Mouse (Mus musculus): Measurements from ENCODE around the gene Fastkd3.
A peak's percentile ranks its signal among the peaks of the same experiment; 100 is the strongest.
"Not testable (repeated sequence)": the region's sequence is repeated elsewhere in the genome, so short reads cannot be mapped to it uniquely, and the experiment has no call there.

Gene Fastkd3

DNA sequence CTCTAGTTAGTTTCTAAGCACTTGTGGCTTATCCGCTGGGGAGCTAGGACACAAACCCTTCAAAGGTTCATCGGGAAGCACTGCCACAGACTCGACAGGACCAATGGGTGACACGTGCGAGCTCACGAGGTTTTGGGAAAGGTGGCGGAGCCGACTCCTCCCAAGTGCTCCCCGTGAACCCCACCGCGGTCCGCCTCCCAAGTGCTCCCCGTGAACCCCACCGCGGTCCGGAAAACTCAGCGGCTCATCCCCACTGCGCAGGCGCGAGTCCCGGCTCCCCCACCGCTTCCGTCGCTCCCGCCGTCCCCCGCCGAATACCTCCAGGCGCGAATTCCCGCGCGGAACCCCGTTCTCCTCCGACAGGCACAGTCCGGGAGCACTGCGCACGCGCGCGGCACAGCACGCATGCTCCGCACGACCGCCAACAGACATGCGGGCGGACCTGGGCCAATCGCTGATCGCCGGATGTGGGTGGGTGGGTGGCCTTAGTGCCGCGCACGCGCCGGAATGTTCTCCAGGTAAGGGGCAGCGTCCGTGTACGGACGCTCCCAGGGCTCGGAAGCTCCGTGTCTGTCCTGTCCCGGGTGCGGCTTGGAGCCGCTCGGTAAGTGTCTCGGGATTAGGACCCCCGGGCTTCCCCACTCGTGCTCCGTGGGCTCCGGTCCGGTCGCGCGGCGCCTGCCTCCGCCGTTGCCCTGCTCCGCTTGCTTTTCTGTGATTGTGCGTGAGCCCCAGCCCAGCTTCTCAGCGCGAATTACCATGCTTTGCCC, at the start of gene Fastkd3, which contains the start of gene Mtrr:
Fastkd3 (plus strand) TSS at position 488 of the 770 bp plus-strand sequence.
Mtrr (minus strand) TSS at position 403 of the 770 bp plus-strand sequence.
- peak; percentile 97 to 98 for DNase-seq (ENCODE audit: low spot score in 2 of 2)

DNA sequence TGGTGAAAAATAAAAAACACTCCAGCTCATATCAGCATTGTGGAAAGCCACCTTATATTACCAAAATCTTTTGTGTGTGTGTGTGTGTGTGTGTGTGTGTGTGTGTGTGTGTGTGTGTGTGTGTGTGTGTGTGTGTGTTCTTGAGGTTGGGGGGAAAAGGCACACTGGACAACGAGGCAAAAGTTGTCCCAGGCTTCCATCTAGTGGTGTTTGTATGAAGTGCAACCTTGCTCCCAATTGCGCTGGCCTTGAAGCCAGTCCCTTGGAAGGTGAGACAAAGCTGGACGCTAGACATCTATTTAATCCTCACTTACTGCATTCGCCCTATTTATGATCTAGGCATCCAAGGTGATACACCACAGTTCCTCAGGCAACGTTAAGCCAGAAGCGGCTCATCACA, 28.6 kb upstream of the Fastkd3 start:
- DNase-seq (ENCODE audit: low spot score in 2 of 2) = not testable (repeated sequence)

DNA sequence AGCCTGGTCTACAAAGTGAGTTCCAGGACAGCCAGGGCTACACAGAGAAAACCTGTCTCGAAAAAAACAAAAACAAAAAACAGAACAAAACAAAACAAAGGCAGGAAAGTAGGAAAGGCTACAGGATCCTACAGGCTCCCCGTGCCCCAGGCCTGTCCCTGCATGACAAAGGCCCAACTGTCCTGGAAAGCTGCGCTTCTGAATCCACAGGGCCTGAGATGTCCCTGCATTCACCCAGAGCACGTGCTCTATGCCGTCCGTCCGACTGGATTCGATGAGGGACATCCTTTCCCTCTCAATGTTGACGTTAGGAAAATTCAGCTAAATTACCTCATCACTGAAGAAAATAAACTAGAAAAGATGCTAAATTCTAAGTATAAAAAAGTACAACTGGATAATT, 13.9 kb upstream of the Fastkd3 start:
- no peak for DNase-seq (ENCODE audit: low spot score in 2 of 2)

DNA sequence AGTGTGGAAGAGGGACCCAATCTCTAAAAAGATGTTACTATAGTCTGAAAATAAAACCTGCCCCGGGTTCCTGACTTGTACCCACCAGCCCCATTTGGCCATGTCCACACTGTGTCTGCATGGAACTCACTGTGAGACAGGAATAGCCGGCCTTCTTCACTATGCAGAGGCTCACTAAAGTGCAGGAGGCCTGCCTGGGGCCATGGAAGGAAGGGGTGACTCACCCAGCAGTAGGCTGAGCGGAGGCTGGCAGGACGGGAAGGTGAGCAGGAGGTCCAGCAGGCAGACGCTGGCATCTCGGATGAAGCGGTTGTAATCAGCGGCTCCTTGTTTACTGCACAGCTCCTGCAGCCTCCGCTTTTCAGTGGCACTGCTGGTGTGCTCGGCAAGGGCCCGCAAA, 13.5 kb upstream of the Fastkd3 start:
- DNase-seq (ENCODE audit: low spot score in 2 of 2) = no peak

DNA sequence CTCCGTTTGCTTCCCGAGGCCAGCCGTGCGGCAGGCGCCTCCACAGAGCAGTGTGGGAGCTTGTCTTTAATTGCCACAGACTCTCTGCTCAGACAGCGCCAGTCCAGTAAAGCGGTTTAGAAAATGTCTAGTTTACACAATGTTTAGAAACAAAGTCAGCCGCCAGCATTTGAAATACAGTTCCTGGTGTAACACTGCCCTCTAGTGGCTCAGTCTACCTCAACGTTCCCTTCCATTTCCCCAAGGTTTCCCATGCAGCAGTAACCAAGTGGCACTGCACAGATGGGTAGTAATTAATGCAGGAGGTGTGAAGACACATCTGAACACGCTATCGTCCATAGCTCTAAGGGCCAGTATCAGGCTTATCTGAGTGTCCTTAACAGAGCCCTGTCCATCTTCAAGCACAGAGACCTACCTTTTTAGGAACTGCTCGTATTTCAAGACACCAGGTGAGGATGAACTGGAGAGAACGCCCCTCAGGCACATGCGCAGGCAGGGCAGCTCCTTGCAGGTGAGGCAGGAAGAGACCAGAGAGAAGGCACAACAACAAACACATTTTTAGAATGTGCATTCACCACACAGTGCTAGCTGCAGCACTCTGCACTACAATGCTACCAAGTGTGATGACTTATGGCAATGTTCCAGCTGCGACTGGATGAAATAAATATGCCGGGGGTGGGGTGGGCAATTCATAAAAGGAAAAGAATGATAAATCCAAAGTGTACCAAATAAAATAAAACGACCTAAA, 12.3 kb upstream of the Fastkd3 start:
- DNase-seq (ENCODE audit: low spot score in 2 of 2) = peak; percentile 48 to 64

- DNase-seq (ENCODE audit: low spot score in 2 of 2) = no peak
These were observed 9.8 kb upstream of the Fastkd3 start for GRCm38 (mm10) chr13:68572247-68572646.

DNA sequence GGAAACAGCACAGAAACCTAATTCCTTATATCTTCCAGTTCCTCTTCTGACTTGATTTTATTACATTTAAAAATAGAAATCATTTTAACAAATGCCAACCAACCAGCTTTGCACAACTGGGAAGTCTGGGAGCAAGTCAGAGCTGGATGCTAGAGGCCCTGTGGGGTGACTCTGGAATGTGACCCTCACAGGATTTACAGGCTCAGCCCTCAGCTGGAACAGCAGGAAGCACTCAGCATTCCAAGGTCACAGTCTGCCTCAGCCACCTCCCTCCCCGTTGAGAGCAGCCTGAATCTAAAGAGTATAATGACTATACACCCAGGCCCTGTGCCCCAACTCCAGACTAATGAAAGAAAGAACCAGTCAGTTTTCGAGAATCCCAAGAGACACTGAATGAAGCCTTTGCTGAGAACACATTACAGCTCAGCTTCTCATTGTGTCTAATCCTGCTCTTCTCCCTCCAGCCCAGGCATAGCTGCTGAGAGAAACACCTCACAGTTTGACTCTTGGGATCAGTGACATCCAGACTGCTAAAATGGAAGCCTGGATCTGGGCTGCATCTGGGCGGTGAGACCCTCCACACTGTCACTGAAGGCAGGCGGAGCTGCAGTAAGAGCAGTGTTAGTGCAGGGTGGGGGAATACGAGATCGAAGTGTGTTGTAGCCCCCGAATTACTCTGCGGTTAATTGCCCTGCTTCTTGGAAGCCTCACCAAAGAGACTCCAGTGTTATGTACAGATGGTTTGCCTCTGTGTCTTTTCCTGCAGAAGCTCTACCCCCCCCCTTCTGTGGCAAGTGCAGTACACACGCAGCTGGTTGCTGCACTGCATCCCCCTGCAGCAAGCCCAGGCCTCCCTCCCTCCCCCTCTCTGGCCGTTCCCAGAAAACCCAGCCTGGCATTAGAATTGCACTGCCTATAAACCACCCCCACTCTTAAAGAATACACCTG, 8.8 kb upstream of the Fastkd3 start:
- no peak for DNase-seq (ENCODE audit: low spot score in 2 of 2)

DNA sequence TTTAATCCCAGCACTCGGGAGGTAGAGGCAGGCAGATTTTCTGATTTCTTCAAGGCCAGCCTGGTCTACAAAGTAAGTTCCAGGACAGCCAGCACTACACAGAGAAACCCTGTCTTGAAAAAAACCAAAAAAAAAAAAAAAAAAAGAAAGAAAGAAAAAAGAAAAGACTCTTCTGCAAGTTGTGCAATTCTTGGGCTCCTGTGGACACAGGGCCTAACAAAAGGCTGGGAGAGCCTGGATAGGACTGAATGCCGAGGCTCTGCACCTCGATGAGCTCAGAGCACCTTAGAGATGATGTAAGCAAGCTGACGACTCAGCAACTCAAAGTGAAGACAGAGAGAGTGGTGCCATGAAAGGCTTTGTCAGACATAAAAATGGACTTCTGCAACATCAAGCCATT, 7.6 kb upstream of the Fastkd3 start:
- DNase-seq (ENCODE audit: low spot score in 2 of 2) = no peak

GRCm38 (mm10) chr13:68577945-68578344, 4.1 kb upstream of the Fastkd3 start:
- no peak for DNase-seq (ENCODE audit: low spot score in 2 of 2)

GRCm38 (mm10) chr13:68581086-68581740, 821 bp upstream of the Fastkd3 start:
- no peak for DNase-seq (ENCODE audit: low spot score in 2 of 2)

DNA sequence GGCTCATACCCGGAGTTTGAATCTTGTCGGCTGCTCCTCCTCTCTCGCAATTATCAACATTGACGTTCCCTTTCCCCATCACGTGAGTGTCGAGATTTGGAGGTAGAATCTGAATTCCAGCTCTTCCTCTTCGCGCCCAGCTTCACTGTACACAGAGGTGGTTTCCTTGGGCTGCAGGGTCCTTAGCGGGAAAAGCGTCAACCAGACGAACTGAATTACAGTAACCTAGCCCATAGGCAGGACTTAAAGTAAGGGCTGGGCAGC, 415 bp downstream of the Fastkd3 start:
- no peak for DNase-seq (ENCODE audit: low spot score in 2 of 2)

DNA sequence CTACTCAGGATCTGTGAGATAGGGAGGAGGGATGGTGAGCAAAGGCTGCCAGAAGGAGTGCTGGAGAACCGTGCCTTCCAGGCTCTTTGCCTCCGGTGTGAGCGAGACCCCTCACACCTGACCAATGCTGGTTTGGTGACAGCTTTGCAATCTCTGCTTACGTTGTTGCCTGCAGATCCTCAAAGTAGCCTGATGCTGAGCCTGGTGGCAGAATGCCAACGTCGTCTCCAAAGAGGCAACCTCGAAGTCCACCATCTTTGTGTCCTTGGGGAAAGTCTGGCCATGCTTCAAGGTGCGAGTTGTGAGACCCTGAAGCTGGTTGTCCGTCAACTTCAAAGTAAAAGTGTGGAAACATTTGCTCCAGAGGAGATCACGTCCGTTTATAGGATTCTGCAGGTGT, 1.9 kb downstream of the Fastkd3 start:
- no peak for DNase-seq (ENCODE audit: low spot score in 2 of 2)

- no peak for DNase-seq (ENCODE audit: low spot score in 2 of 2)
These were observed 3.4 kb downstream of the Fastkd3 start for GRCm38 (mm10) chr13:68585441-68585840.

DNA sequence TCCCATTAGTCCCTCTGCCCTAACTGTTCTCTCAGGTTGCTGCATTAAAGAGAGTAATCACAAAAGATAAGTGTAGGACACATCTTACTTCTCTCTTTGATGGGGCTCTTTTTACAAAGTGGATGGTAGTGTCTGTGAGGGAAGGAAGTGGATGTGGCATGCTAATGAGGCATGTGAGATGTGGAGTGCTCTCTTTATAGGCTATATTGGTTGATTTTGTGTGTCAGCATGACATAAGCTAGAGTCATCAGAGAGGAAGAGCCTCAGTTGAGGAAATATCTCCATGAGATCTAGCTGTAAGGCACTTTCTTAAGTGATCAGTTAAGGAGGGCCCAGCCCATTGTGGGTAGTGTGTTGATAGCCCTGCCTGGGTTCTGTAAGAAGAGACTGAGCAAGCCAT, 6.3 kb downstream of the Fastkd3 start:
- DNase-seq (ENCODE audit: low spot score in 2 of 2) = no peak

- no peak for DNase-seq (ENCODE audit: low spot score in 2 of 2)
These were observed 11.8 kb downstream of the Fastkd3 start for GRCm38 (mm10) chr13:68593797-68594196.

- DNase-seq (ENCODE audit: low spot score in 2 of 2) = no peak
These were observed 15.2 kb downstream of the Fastkd3 start, which contains the start of gene 1700001L19Rik for GRCm38 (mm10) chr13:68597199-68597598. Gene 1700001L19Rik (plus strand): TSS chr13:68597421.

GRCm38 (mm10) chr13:68597667-68598066, 15.6 kb downstream of the Fastkd3 start:
- no peak for DNase-seq (ENCODE audit: low spot score in 2 of 2)

DNA sequence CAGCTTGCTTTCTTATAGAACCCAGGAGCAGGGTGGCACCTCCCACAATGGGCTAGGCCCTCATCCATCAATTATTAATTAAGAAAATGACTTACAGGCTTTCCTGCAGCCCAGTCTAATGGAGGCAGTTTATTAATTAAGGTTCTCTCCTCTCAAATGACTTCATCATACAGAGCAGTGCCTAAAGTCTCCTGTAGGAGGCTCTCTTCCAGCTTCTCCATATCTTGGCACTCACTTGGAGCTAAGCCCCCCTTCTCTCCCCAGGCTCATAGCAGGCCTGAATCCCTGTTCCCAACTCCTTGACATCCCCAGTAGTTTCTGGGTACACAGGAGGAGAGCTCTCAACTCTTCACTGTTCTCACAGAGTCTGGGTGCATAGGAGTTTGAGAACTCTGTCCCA, 16.9 kb downstream of the Fastkd3 start:
- no peak for DNase-seq (ENCODE audit: low spot score in 2 of 2)

GRCm38 (mm10) chr13:68601184-68601583, 19.1 kb downstream of the Fastkd3 start:
- DNase-seq (ENCODE audit: low spot score in 2 of 2) = peak in 1 of 2 experiments; percentile 52

DNA sequence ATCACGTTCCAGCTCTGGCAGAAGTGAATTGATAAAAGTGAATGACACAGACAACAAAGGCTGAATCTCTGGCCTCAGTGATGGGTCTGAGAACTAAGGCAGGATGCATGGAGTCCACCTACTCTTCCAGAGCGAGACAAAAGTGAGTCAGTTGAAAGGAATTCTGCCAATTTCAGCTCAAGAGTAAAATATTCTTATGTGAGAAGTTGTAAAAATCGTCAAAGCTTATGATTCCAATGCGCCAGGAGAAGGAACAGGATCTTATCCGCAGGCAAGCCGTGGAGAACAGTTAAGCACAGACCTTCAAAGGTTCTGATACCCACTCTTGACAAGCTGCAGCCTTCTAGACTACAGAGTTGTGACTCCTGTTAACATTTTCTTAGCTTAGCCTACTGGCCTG, 21.1 kb downstream of the Fastkd3 start:
- DNase-seq (ENCODE audit: low spot score in 2 of 2) = no peak

DNA sequence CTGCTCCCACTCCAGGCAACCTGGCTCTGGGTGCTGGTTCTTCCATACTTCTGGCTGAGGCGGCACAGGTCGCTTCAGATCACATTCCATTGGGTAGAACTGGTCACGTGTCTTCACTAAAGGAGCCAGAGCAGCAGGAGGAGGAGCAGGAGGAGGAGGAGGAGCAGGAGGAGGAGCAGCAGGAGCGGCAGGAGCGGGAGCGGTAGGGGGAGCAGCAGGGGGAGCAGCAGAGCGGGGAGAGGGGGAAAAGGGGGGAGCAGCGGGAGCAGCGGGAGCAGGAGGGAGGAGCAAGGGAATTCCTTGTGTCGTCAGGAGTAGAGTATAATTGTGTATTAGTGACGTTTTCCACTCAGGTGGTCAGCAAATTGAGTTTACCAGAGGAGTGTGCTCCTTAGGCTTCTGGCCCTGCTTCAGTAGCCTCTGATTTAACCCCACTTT, 23.7 kb downstream of the Fastkd3 start:
- DNase-seq (ENCODE audit: low spot score in 2 of 2) = no peak

Measured in frontal cortex, postnatal 14 days (tissue).